Mouse (Mus musculus): ENCODE measurements at regions not wholly inside any gene's neighbourhood (a gene's known extent, or its start where the extent isn't known, plus 50 kb on each side); places are given as distances from the start of the nearest gene placed in this dataset.
A peak's percentile ranks its signal among the peaks of the same experiment; 100 is the strongest.

GRCm38 (mm10) chr5:141054991-141055390, 54.6 kb upstream of the Card11 start:
- H3K79me2 ChIP-seq (ENCODE audit: control insufficient read depth, insufficient read depth, low read length) = no peaks in the 10 kb centered on the region
- no peak for TF ChIP-seq POLR2A (IDR thresholded peaks at IDR 0.05; ENCODE audit: extremely low read depth, insufficient read depth, low read length)
- no peaks in the 10 kb centered on the region for H3K36me3 ChIP-seq (ENCODE audit: control insufficient read depth, insufficient read depth, low read length)
- 0 out of 2 replicates have a peak, but pooled peaks cover 4% of the 10 kb centered on the region for H3K27me3 ChIP-seq (ENCODE audit: control insufficient read depth, insufficient read depth, low read length)
- H3K4me3 ChIP-seq (ENCODE audit: insufficient read depth, low read depth, low read length) = no peak overlapping the region
- H3K27ac ChIP-seq (replicated peaks; ENCODE audit: insufficient read depth, low read depth, low read length) = no peak overlapping the region
- WGBS = 82% methylated on average over 8 of the region's 8 CpGs
- DNase-seq (ENCODE audit: extremely low read depth, low read depth, low spot score) = no peak
- H3K4me1 ChIP-seq (ENCODE audit: control insufficient read depth, insufficient read depth, low read length) = no peaks in the 10 kb centered on the region
- no peak overlapping the region for H3K9ac ChIP-seq (ENCODE audit: low read depth, low read length)

GRCm38 (mm10) chr5:141055596-141056343, 55.4 kb upstream of the Card11 start:
- no peak for TF ChIP-seq CTCF (IDR thresholded peaks at IDR 0.05; ENCODE audit: low read depth, low read length)
- no peak for TF ChIP-seq POLR2A (IDR thresholded peaks at IDR 0.05; ENCODE audit: extremely low read depth, insufficient read depth, low read length)
- Histone ChIP-seq H3K9ac (ENCODE audit: low read depth, low read length) (no peak overlapping the region), H3K36me3 (ENCODE audit: control insufficient read depth, insufficient read depth, low read length) (no peaks in the 10 kb centered on the region), H3K27ac (replicated peaks; ENCODE audit: insufficient read depth, low read depth, low read length) (no peak overlapping the region), H3K4me1 (ENCODE audit: control insufficient read depth, insufficient read depth, low read length) (no peaks in the 10 kb centered on the region), H3K79me2 (ENCODE audit: control insufficient read depth, insufficient read depth, low read length) (no peaks in the 10 kb centered on the region), H3K27me3 (ENCODE audit: control insufficient read depth, insufficient read depth, low read length) (0 out of 2 replicates have a peak, but pooled peaks cover 4% of the 10 kb centered on the region), H3K4me3 (ENCODE audit: insufficient read depth, low read depth, low read length) (no peak overlapping the region)
- WGBS = 69% methylated on average over 10 of the region's 10 CpGs
- peak; percentile 29 for DNase-seq (ENCODE audit: extremely low read depth, low read depth, low spot score)

- Histone ChIP-seq H3K4me3 (ENCODE audit: insufficient read depth, low read depth, low read length) (no peak overlapping the region), H3K36me3 (ENCODE audit: control insufficient read depth, insufficient read depth, low read length) (no peaks in the 10 kb centered on the region), H3K27me3 (ENCODE audit: control insufficient read depth, insufficient read depth, low read length) (0 out of 2 replicates have a peak, but pooled peaks cover 2% of the 10 kb centered on the region), H3K27ac (replicated peaks; ENCODE audit: insufficient read depth, low read depth, low read length) (no peak overlapping the region), H3K4me1 (ENCODE audit: control insufficient read depth, insufficient read depth, low read length) (no peaks in the 10 kb centered on the region), H3K9ac (ENCODE audit: low read depth, low read length) (no peak overlapping the region), H3K79me2 (ENCODE audit: control insufficient read depth, insufficient read depth, low read length) (no peaks in the 10 kb centered on the region)
- TF ChIP-seq CTCF (IDR thresholded peaks at IDR 0.05; ENCODE audit: low read depth, low read length) = no peak
- no peak for TF ChIP-seq POLR2A (IDR thresholded peaks at IDR 0.05; ENCODE audit: extremely low read depth, insufficient read depth, low read length)
- DNase-seq (ENCODE audit: extremely low read depth, low read depth, low spot score) = no peak
- 82% methylated on average over 7 of the region's 7 CpGs for WGBS
Measured at GRCm38 (mm10) chr5:141058141-141058540, 57.8 kb upstream of the Card11 start.

GRCm38 (mm10) chr5:141058863-141059262, 58.5 kb upstream of the Card11 start:
- no peaks in the 10 kb centered on the region for H3K36me3 ChIP-seq (ENCODE audit: control insufficient read depth, insufficient read depth, low read length)
- no peaks in the 10 kb centered on the region for H3K79me2 ChIP-seq (ENCODE audit: control insufficient read depth, insufficient read depth, low read length)
- H3K9ac ChIP-seq (ENCODE audit: low read depth, low read length) = no peak overlapping the region
- 0 out of 2 replicates have a peak, but pooled peaks cover 2% of the 10 kb centered on the region for H3K27me3 ChIP-seq (ENCODE audit: control insufficient read depth, insufficient read depth, low read length)
- H3K27ac ChIP-seq (replicated peaks; ENCODE audit: insufficient read depth, low read depth, low read length) = no peak overlapping the region
- H3K4me3 ChIP-seq (ENCODE audit: insufficient read depth, low read depth, low read length) = no peak overlapping the region
- TF ChIP-seq POLR2A (IDR thresholded peaks at IDR 0.05; ENCODE audit: extremely low read depth, insufficient read depth, low read length) (no peak), CTCF (IDR thresholded peaks at IDR 0.05; ENCODE audit: low read depth, low read length) (no peak)
- 48% methylated on average over 1 of the region's 1 CpGs for WGBS
- DNase-seq (ENCODE audit: extremely low read depth, low read depth, low spot score) = no peak
- no peaks in the 10 kb centered on the region for H3K4me1 ChIP-seq (ENCODE audit: control insufficient read depth, insufficient read depth, low read length)

- no peaks in the 10 kb centered on the region for H3K36me3 ChIP-seq (ENCODE audit: control insufficient read depth, insufficient read depth, low read length)
- no peak for DNase-seq (ENCODE audit: extremely low read depth, low read depth, low spot score)
- H3K27ac ChIP-seq (replicated peaks; ENCODE audit: insufficient read depth, low read depth, low read length) = no peak overlapping the region
- H3K4me1 ChIP-seq (ENCODE audit: control insufficient read depth, insufficient read depth, low read length) = no peaks in the 10 kb centered on the region
- TF ChIP-seq CTCF (IDR thresholded peaks at IDR 0.05; ENCODE audit: low read depth, low read length) (no peak), POLR2A (IDR thresholded peaks at IDR 0.05; ENCODE audit: extremely low read depth, insufficient read depth, low read length) (no peak)
- H3K79me2 ChIP-seq (ENCODE audit: control insufficient read depth, insufficient read depth, low read length) = no peaks in the 10 kb centered on the region
- H3K9ac ChIP-seq (ENCODE audit: low read depth, low read length) = no peak overlapping the region
- H3K4me3 ChIP-seq (ENCODE audit: insufficient read depth, low read depth, low read length) = no peak overlapping the region
- 56% methylated on average over 4 of the region's 4 CpGs for WGBS
- H3K27me3 ChIP-seq (ENCODE audit: control insufficient read depth, insufficient read depth, low read length) = 0 out of 2 replicates have a peak, but pooled peaks cover 2% of the 10 kb centered on the region
Measured at GRCm38 (mm10) chr5:141062144-141062543, 61.8 kb upstream of the Card11 start.

- no peaks in the 10 kb centered on the region for H3K4me1 ChIP-seq (ENCODE audit: control insufficient read depth, insufficient read depth, low read length)
- no peaks in the 10 kb centered on the region for H3K36me3 ChIP-seq (ENCODE audit: control insufficient read depth, insufficient read depth, low read length)
- H3K4me3 ChIP-seq (ENCODE audit: insufficient read depth, low read depth, low read length) = no peak overlapping the region
Measured at GRCm38 (mm10) chr5:141067561-141067960, 67.2 kb upstream of the Card11 start.

More at GRCm38 (mm10) chr5:141067561-141067960, 67.2 kb upstream of the Card11 start:
- TF ChIP-seq CTCF (IDR thresholded peaks at IDR 0.05; ENCODE audit: low read depth, low read length) (peak; percentile 31; the same call in 1 of the 2 replicates), POLR2A (IDR thresholded peaks at IDR 0.05; ENCODE audit: extremely low read depth, insufficient read depth, low read length) (no peak)
- WGBS = 79% methylated on average over 7 of the region's 7 CpGs
- no peak overlapping the region for H3K27ac ChIP-seq (replicated peaks; ENCODE audit: insufficient read depth, low read depth, low read length)
- no peaks in the 10 kb centered on the region for H3K79me2 ChIP-seq (ENCODE audit: control insufficient read depth, insufficient read depth, low read length)
- DNase-seq (ENCODE audit: extremely low read depth, low read depth, low spot score) = no peak
- H3K9ac ChIP-seq (ENCODE audit: low read depth, low read length) = no peak overlapping the region
- H3K27me3 ChIP-seq (ENCODE audit: control insufficient read depth, insufficient read depth, low read length) = no peaks in the 10 kb centered on the region
